Mouse (Mus musculus) large intestine, adult 2 months (tissue): ENCODE results near the gene Gm13128. TPM values are rescaled to one million over a fixed set of nuclear protein-coding genes. Genes with fewer than 3 reads are reported as not detected.
"Not testable (repeated sequence)": the region's sequence is repeated elsewhere in the genome, so short reads cannot be mapped to it uniquely, and the experiment has no call there.

Experiments
- DNase-seq: peaks from one replicate; pipeline ENCODE4 v3.0.0-alpha.2; 2012; ENCODE audit warnings: low read depth, low spot score
- WGBS: fragments of 180-500 bp; shearing (Covaris S2); methylation state at CpG from one replicate; pipeline ENCODE4 v1.1.7; 2018; 5-methylcytosine and 5-hydroxymethylcytosine counted together
- polyA plus RNA-seq: library from polyadenylated mRNA; depleted of rRNA; stranded (reverse); fragments of >200 nt; gene quantifications from 2 replicates; pipeline ENCODE4 v1.2.3, GENCODE M21; 2012; rRNA removed

The Gm13128 gene
- polyA plus RNA-seq = not detected in 2 replicates

GRCm38 (mm10) chr4:144329949-144330348 is at the start of gene Gm13128:
TSS of gene Gm13128 (plus strand) at chr4:144330249.
- not testable (repeated sequence) for DNase-seq
- 46% methylated on average over 4 of the region's 4 CpGs for WGBS

- not testable (repeated sequence) for DNase-seq
- WGBS = 78% methylated on average over 1 of the region's 1 CpGs
Observed at GRCm38 (mm10) chr4:144280388-144280787, 49.7 kb upstream of the Gm13128 start, which contains the start of gene Pramel5. TSS of gene Pramel5 (minus strand) at chr4:144280488.

GRCm38 (mm10) chr4:144299414-144299813 is 30.6 kb upstream of the Gm13128 start:
- not testable (repeated sequence) for DNase-seq
- 51% methylated on average over 1 of the region's 1 CpGs for WGBS

GRCm38 (mm10) chr4:144312666-144313460 is 17.2 kb upstream of the Gm13128 start:
- WGBS = 57% methylated on average over 2 of the region's 2 CpGs
- DNase-seq = not testable (repeated sequence)

- DNase-seq = not testable (repeated sequence)
- whole genome bisulfite sequencing = 74% methylated on average over 3 of the region's 3 CpGs
Observed at GRCm38 (mm10) chr4:144335856-144336255, 5.8 kb downstream of the Gm13128 start.

GRCm38 (mm10) chr4:144357642-144358041 is 27.6 kb downstream of the Gm13128 start, which contains the start of gene Gm13119:
TSS of gene Gm13119 (plus strand) at chr4:144357942.
- 87% methylated on average over 3 of the region's 3 CpGs for WGBS
- DNase-seq = not testable (repeated sequence)

- DNase-seq = no peak
- 38% methylated on average over 2 of the region's 2 CpGs for WGBS
Observed at GRCm38 (mm10) chr4:144377911-144378310, 47.9 kb downstream of the Gm13128 start, which contains the start of gene Pramef20. TSS of gene Pramef20 (minus strand) at chr4:144377933.

Other genes starting within 250 kb of the Gm13128 start
- gene Gm13102, start 223.8 kb upstream of the Gm13128 start, polyA plus RNA-seq = not detected in 2 replicates
- not detected in 2 replicates for gene Oog3, start 167.6 kb upstream of the Gm13128 start, polyA plus RNA-seq
- not detected in 2 replicates for gene Oog2, start 139.5 kb upstream of the Gm13128 start, polyA plus RNA-seq
- 0.17 and 0.23 TPM in 2 replicates for gene C87977, start 116.9 kb upstream of the Gm13128 start, polyA plus RNA-seq
- not detected in 2 replicates for gene Pramel5, start 49.8 kb upstream of the Gm13128 start, polyA plus RNA-seq
- gene Gm13119, start 27.7 kb downstream of the Gm13128 start, polyA plus RNA-seq = not detected in 2 replicates
- not detected in 2 replicates for gene Pramef20, start 47.7 kb downstream of the Gm13128 start, polyA plus RNA-seq
- 0.32 TPM in 1 of 2 replicates, not detected in the other for gene Pramef12, start 78.2 kb downstream of the Gm13128 start, polyA plus RNA-seq
- gene 1700012P22Rik, start 108.5 kb downstream of the Gm13128 start, polyA plus RNA-seq = not detected in 2 replicates
- not detected in 2 replicates for gene Gm9944, start 123.1 kb downstream of the Gm13128 start, polyA plus RNA-seq
- gene Aadacl3, start 133.5 kb downstream of the Gm13128 start, polyA plus RNA-seq = not detected in 2 replicates
- not detected in 2 replicates for gene 9430007A20Rik, start 189.6 kb downstream of the Gm13128 start, polyA plus RNA-seq
- not detected in 2 replicates for gene Gm13124, start 234.9 kb downstream of the Gm13128 start, polyA plus RNA-seq